Mouse (Mus musculus): ENCODE results near the gene 4933406M09Rik.

- TF ChIP-seq CTCF (IDR thresholded peaks at IDR 0.05; ENCODE audit: low read depth) (no peak), EP300 (optimal IDR thresholded peaks at IDR 0.05) (no peak)
These were observed 47.7 kb downstream of the 4933406M09Rik start for GRCm38 (mm10) chr1:134433473-134433872.

Data from stomach, postnatal 0 days (tissue).